Mouse (Mus musculus): ENCODE data around the gene Ripor3.
A peak's percentile ranks its signal among the peaks of the same experiment; 100 is the strongest.

DNA sequence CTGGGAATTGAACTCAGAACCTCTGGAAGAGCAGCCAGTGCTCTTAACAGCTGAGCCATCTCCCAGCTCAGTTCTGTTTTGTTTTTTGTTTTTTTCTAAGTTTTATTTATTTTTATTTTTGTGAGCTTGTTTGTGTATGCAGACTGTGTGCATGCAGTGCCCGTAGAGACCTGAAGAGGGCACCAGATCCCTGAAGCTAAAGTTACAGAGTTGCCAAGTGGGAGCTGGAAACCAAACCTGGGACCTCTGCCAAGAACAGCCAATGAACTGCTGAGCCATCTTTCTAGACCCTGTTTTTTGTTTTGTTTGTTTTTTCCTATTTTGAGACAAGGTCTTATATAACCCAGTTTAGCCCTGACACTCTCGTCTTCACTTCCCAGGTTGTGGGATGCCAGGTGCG lies 18.0 kb upstream of the Ripor3 start:
- TF ChIP-seq CTCF (IDR thresholded peaks at IDR 0.05) (peak; percentile 30), EP300 (IDR thresholded peaks at IDR 0.05) (no peak)

Measured in lung, postnatal 0 days (tissue).